Mouse (Mus musculus) neural tube, embryonic 14.5 days (tissue): Measurements from ENCODE around the gene Dennd1b. TPM values are rescaled to one million over a fixed set of nuclear protein-coding genes. Genes with fewer than 3 reads are reported as not detected.

Experiments used
- ATAC-seq: fragments of 200-750 bp; cut with Nextera tagmentation; 2 replicates; pipeline ENCODE4 v1.8.0; 2017; ENCODE audit warnings: low read depth, mild to moderate bottlenecking, moderate TSS enrichment, moderate library complexity
- H3K27ac ChIP-seq: fragments of 300-500 bp; sonication (generic); 2 replicates; pipeline ENCODE4 v1.5.1; 2014; ENCODE audit warnings: low read depth, mild to moderate bottlenecking, control low read depth, low read length, moderate library complexity, mixed read lengths
- H3K27me3 ChIP-seq: fragments of 300-500 bp; sonication (generic); 2 replicates; pipeline ENCODE4 v1.6.1; 2014; ENCODE audit warnings: low read length; ENCODE audit not compliant: control insufficient read depth, insufficient read depth
- H3K36me3 ChIP-seq: fragments of 300-500 bp; sonication (generic); 2 replicates; pipeline ENCODE4 v1.6.1; 2014; ENCODE audit warnings: low read length, mixed read lengths; ENCODE audit not compliant: control insufficient read depth, insufficient read depth
- H3K4me1 ChIP-seq: fragments of 300-500 bp; sonication (generic); 2 replicates; pipeline ENCODE4 v1.6.1; 2014; ENCODE audit warnings: low read length; ENCODE audit not compliant: control insufficient read depth, insufficient read depth
- H3K4me2 ChIP-seq: fragments of 300-500 bp; sonication (generic); 2 replicates; pipeline ENCODE4 v1.6.1; 2014; ENCODE audit warnings: mild to moderate bottlenecking, low read depth, low read length, control low read depth
- H3K4me3 ChIP-seq: fragments of 300-500 bp; sonication (generic); 2 replicates; pipeline ENCODE4 v1.5.1; 2014; ENCODE audit warnings: low read depth, low read length, control low read depth, mixed read lengths
- H3K9ac ChIP-seq: fragments of 300-500 bp; sonication (generic); replicated peaks from 2 replicates; pipeline ENCODE4 v1.6.1; 2014; ENCODE audit warnings: low read depth, mild to moderate bottlenecking, control low read depth, low read length, mixed read lengths
- H3K9me3 ChIP-seq: fragments of 300-500 bp; sonication (generic); 2 replicates; pipeline ENCODE4 v1.6.1; 2016; ENCODE audit warnings: low read length; ENCODE audit not compliant: control insufficient read depth
- WGBS: fragments of 180-500 bp; shearing (Covaris S2); extraction: QIAGEN DNeasy Blood & Tissue Kit; methylation state at CpG from one replicate; pipeline ENCODE4 v1.1.7; 2014; 5-methylcytosine and 5-hydroxymethylcytosine counted together
- polyA plus RNA-seq: library from polyadenylated mRNA; unstranded; fragments of >200 nt; fragmentation: Nextera tagmentation; extraction: Ambion mirVana; gene quantifications from 2 replicates; pipeline ENCODE4 v1.2.1, GENCODE M21; 2014

Dennd1b gene
- 11.0 and 11.7 TPM in 2 replicates for polyA plus RNA-seq

DNA sequence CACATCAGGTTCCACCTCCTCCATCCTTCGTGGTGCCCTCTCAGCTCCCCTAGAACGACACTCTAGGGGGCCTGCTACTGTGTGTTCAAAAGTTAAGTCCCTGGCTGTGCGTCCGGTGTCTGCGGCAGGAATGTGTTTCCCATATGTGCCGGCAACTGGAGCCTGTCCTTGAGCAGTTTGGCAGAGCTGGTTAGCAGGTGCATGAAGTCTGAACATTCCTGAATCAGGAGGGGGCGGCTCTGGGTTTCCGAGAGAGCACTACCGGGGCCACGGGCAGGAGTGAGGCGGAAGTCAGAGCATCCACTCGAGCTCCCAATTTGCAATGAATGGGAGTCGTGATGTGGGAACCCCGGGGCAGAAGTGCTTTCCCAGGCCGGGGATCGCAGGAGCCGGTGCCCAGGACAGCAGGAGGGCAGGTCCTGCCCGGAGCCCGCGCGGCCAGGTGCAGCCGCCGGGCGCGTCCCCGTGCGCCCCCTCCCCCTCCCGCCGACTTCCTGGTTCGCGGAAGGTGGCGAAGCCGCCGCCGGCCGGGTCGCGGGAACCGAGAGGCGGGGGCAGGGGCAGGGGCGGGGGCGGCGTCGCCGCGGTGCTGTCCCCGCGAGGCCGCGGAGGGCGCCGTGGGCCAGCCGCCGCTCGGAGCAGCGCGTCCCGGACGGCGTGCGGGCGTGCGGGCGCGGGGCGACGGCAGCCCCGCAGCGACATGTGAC, at the start of gene Dennd1b:
TSS of gene Dennd1b (plus strand) at position 275 of the 707 bp plus-strand sequence.
- H3K9ac ChIP-seq = peak within 1 kb of the TSS; percentile 95
- peak; percentile 86 for ATAC-seq
- H3K4me2 ChIP-seq = peak within 1 kb of the TSS; percentile 48
- peak within 1 kb of the TSS; percentile 77 for H3K4me3 ChIP-seq
- H3K4me1 ChIP-seq = no peaks in the 10 kb centered on the region
- H3K9me3 ChIP-seq = no peaks in the 10 kb centered on the region
- peak within 1 kb of the TSS; percentile 88 for H3K27ac ChIP-seq
- WGBS = under 1% methylated on average over 41 of the region's 69 CpGs
- H3K27me3 ChIP-seq = no peaks in the 10 kb centered on the region; the same call in 1 of the 2 replicates
- no peaks in the 10 kb centered on the region for H3K36me3 ChIP-seq

DNA sequence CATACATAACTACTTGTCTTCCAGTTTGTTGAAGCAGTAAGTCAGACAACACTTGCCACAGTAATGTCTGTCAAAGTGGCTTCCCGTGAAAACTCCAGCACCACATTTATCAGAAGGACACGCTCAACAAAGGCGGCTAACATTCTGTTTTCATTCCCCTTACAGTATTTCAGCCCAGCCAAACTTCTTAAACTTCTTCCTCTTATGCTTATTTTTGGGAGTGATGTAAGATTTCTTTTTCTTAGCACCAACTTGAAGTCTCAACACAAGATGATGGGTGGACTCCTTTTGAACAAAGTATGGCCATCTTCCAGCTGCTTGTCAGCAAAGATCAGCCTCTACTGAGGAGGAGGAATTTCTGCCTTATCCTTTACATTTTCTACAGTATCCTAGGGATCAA, 47.6 kb upstream of the Dennd1b start:
- no peaks in the 10 kb centered on the region for H3K27me3 ChIP-seq
- no peaks in the 10 kb centered on the region for H3K9me3 ChIP-seq
- no peak overlapping the region for H3K27ac ChIP-seq
- no peak overlapping the region for H3K4me3 ChIP-seq
- H3K36me3 ChIP-seq = no peaks in the 10 kb centered on the region
- H3K4me1 ChIP-seq = no peaks in the 10 kb centered on the region
- ATAC-seq = no peak
- no peak overlapping the region for H3K9ac ChIP-seq
- no peak overlapping the region for H3K4me2 ChIP-seq
- WGBS = 94% methylated on average over 3 of the region's 3 CpGs

DNA sequence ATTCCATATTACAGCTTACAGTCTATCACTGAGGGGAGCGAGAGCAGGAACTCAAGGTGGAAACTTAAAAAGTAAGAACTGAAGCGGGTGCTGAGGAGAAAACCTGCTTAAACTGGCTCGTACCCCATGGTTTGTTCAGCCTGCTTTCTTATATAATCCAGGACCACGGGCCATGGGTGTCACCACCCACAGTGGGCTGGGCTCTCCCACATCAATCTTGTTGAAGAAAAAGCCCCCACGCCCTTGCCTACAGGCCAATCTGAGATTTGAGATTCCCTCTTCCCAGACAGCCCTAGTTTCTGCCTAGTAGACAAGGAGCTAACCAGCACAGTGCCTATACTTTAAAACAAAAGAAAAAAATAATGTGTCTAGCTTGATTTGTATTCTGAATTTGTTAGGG, 43.6 kb upstream of the Dennd1b start:
- no peaks in the 10 kb centered on the region for H3K9me3 ChIP-seq
- WGBS = 89% methylated on average over 5 of the region's 5 CpGs
- H3K27me3 ChIP-seq = no peaks in the 10 kb centered on the region
- no peak overlapping the region for H3K27ac ChIP-seq
- no peak overlapping the region for H3K4me2 ChIP-seq
- no peak overlapping the region for H3K4me3 ChIP-seq
- no peaks in the 10 kb centered on the region for H3K36me3 ChIP-seq
- no peak overlapping the region for H3K9ac ChIP-seq
- H3K4me1 ChIP-seq = no peaks in the 10 kb centered on the region
- no peak for ATAC-seq

DNA sequence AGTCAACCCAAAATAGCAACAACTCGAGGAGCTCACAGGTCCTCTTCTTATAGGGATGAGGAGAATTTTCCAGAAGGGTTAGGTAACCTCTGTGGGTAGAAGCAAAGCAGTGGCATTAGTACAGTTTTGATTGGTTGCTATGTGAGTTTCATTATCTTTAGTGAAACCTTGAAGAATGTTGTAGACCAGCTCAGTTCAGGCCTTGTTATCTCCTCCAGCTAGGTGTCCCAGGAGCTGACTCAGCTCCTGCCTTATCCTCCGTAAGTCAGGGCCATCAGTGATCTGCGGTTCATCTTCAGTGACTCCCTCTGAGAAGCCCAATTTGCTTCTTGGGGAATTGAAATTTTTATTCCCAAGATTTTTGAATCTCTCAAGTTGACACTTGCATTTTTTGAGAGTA, 43.2 kb upstream of the Dennd1b start:
- Histone ChIP-seq H3K27me3 (no peaks in the 10 kb centered on the region), H3K27ac (no peak overlapping the region), H3K4me3 (no peak overlapping the region), H3K9me3 (no peaks in the 10 kb centered on the region), H3K4me2 (no peak overlapping the region), H3K9ac (no peak overlapping the region), H3K36me3 (no peaks in the 10 kb centered on the region), H3K4me1 (no peaks in the 10 kb centered on the region)
- ATAC-seq = no peak
- WGBS = 85% methylated on average over 3 of the region's 3 CpGs

DNA sequence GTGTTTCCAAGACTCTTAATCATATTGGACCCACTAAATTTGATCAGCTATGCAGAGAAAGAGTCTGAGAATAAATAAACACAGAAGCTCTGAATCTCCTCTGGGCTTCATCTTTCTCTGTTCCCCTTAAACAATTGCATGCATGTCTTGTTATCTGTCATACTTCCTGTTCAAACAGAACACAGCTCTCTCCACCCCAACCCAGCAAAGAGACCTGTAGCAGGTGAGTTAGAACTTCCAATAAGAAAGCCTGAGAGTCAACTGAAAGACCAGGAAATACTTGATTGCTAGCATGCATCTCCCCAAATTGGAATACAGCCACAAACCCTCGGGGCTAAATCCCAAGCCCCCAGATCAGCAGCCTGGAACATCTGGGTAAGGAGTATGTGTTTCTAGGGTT, 42.4 kb upstream of the Dennd1b start:
- no peak overlapping the region for H3K27ac ChIP-seq
- H3K36me3 ChIP-seq = no peaks in the 10 kb centered on the region
- H3K9ac ChIP-seq = no peak overlapping the region
- no peak overlapping the region for H3K4me3 ChIP-seq
- H3K27me3 ChIP-seq = no peaks in the 10 kb centered on the region
- ATAC-seq = no peak
- H3K4me1 ChIP-seq = no peaks in the 10 kb centered on the region
- H3K4me2 ChIP-seq = no peak overlapping the region
- WGBS = 89% methylated on average over 1 of the region's 1 CpGs
- H3K9me3 ChIP-seq = no peaks in the 10 kb centered on the region

DNA sequence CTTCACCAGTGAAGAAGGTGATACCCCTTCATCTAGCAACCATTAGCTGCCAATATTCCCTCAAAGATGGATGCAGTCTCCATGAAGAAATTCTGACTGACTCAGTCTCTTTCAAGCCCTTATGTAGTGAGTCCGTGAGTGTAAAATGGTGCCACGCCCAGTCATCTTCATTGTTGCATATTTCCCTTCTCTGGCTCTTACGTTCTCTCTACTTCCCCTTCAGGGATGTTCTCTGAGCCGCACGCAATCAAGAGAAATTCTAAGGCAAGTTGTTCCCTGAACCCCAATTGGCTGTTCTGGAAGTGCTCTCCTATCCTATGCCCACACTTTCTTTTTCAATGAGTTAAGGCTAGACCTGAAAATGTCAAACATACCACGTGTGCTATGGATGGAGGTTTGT, 40.3 kb upstream of the Dennd1b start:
- ATAC-seq = no peak
- no peak overlapping the region for H3K9ac ChIP-seq
- WGBS = 94% methylated on average over 6 of the region's 6 CpGs

DNA sequence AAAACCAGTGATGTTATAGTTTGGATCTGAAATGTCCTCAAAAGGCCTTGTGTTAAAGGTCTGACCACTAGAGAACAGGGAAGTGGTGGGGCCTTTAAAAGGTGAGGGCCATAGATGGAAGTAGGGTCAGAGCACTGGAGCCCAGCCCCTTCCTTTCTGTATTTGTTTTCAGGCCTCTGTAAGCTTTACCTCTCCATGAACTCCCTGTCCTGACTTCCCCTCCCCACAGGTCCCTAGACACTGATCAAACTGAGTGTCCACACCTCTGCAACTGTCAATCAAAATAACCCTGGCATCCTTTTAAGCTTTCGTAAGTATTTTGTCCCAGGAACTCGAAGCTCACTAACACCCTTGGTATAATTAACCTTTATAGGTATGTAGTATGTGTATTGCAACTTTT, 39.0 kb upstream of the Dennd1b start:
- H3K27ac ChIP-seq = no peak overlapping the region
- H3K4me2 ChIP-seq = no peak overlapping the region
- no peak for ATAC-seq
- WGBS = 89% methylated on average over 2 of the region's 2 CpGs
- no peaks in the 10 kb centered on the region for H3K36me3 ChIP-seq
- H3K9me3 ChIP-seq = no peaks in the 10 kb centered on the region
- H3K4me3 ChIP-seq = no peak overlapping the region
- H3K27me3 ChIP-seq = no peaks in the 10 kb centered on the region
- no peaks in the 10 kb centered on the region for H3K4me1 ChIP-seq
- H3K9ac ChIP-seq = no peak overlapping the region

More for the DNA sequence above, 40.3 kb upstream of the Dennd1b start:
- no peak overlapping the region for H3K4me2 ChIP-seq
- no peaks in the 10 kb centered on the region for H3K36me3 ChIP-seq
- H3K4me3 ChIP-seq = no peak overlapping the region
- H3K4me1 ChIP-seq = no peaks in the 10 kb centered on the region
- no peaks in the 10 kb centered on the region for H3K27me3 ChIP-seq
- H3K27ac ChIP-seq = no peak overlapping the region
- no peaks in the 10 kb centered on the region for H3K9me3 ChIP-seq

DNA sequence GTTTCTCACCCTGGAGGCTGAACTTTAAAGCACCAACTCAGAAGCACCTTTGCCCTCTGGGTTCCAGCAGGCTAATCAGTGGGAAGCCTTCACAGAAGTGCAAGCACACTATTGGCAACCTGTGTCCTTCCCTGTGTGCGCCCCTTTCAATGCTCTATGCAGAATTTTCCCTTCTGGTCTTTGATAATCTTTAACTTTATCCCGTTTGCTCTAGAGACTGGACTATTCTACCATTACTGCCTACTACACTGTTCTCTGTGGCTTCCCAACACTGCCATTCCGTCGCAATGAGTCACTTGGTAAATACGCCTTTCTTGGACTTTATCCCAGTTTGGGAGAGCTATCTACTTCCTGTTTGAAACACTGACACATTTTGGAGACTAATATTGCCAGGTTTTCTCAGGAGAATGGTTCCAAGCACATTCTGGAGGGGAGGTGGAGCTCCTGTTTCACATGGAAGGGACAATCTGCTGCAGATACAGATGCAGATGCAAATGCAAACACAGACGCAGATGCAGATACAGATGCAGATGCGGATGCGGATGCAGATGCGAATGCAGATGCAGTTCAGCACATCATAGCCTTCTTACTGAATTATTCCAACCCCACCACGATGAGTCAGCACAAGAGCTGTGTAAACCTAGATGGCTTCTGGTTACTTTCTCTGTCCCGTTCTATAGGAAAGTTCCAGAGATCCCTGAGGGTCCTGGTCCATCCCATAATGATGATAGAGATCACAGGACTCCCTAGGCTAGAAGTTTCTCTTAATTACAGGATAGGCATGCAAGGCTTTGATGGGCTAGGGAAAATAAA, 34.4 kb upstream of the Dennd1b start:
- H3K9me3 ChIP-seq = no peaks in the 10 kb centered on the region
- WGBS = 82% methylated on average over 11 of the region's 11 CpGs
- H3K27me3 ChIP-seq = no peaks in the 10 kb centered on the region
- H3K4me2 ChIP-seq = no peak overlapping the region
- H3K4me1 ChIP-seq = no peaks in the 10 kb centered on the region
- no peak overlapping the region for H3K9ac ChIP-seq
- no peak overlapping the region for H3K27ac ChIP-seq
- no peak for ATAC-seq
- H3K36me3 ChIP-seq = no peaks in the 10 kb centered on the region
- H3K4me3 ChIP-seq = no peak overlapping the region

DNA sequence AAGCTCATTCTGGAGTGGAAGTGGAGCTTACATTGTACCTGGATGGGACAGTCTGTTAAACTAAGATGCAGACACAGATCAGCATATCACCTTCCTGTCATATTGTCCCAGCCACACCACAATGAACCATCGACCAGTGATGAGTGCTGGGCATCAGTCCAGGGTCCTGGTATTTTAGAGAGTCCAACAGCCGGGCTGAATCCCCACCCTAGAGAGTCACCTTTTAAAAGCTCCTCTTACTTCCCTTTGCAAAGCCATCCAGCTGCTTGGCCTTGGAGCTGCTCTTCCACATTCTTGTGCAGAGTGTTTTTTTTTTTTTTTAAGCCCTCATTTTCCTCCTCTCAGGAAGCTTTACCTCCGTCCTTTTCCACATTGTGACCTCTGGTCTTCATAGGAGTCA, 33.2 kb upstream of the Dennd1b start:
- no peak for ATAC-seq
- H3K4me3 ChIP-seq = no peak overlapping the region
- H3K27ac ChIP-seq = no peak overlapping the region
- no peaks in the 10 kb centered on the region for H3K9me3 ChIP-seq
- H3K4me1 ChIP-seq = no peaks in the 10 kb centered on the region
- no peaks in the 10 kb centered on the region for H3K36me3 ChIP-seq
- H3K27me3 ChIP-seq = no peaks in the 10 kb centered on the region
- 75% methylated on average over 3 of the region's 3 CpGs for WGBS
- H3K4me2 ChIP-seq = no peak overlapping the region
- no peak overlapping the region for H3K9ac ChIP-seq
